Mouse (Mus musculus) heart, embryonic 12.5 days (tissue): Measurements from ENCODE around the gene Sarm1. TPM values are rescaled to one million over a fixed set of nuclear protein-coding genes. Genes with fewer than 3 reads are reported as not detected.

Experiments
- ATAC-seq: fragments of 200-750 bp; cut with Nextera tagmentation; 2 replicates; pipeline ENCODE4 v1.8.0; 2017; ENCODE audit warnings: moderate TSS enrichment, moderate library complexity; ENCODE audit not compliant: insufficient number of reproducible peaks, low FRiP score
- H3K27ac ChIP-seq: fragments of 300-500 bp; sonication (generic); 2 replicates; pipeline ENCODE4 v1.5.1; 2016; ENCODE audit warnings: mild to moderate bottlenecking, moderate library complexity; ENCODE audit not compliant: poor library complexity, severe bottlenecking
- H3K27me3 ChIP-seq: fragments of 300-500 bp; sonication (generic); replicated peaks from 2 replicates; pipeline ENCODE4 v1.6.1; 2016; ENCODE audit warnings: mild to moderate bottlenecking, moderate library complexity
- H3K36me3 ChIP-seq: fragments of 300-500 bp; sonication (generic); 2 replicates; pipeline ENCODE4 v1.6.1; 2016; ENCODE audit warnings: mild to moderate bottlenecking, moderate library complexity
- H3K4me1 ChIP-seq: fragments of 300-500 bp; sonication (generic); replicated peaks from 2 replicates; pipeline ENCODE4 v1.6.1; 2016; ENCODE audit warnings: mild to moderate bottlenecking
- H3K4me2 ChIP-seq: fragments of 300-500 bp; sonication (generic); 2 replicates; pipeline ENCODE4 v1.6.1; 2016; ENCODE audit warnings: mild to moderate bottlenecking, moderate library complexity
- H3K4me3 ChIP-seq: fragments of 300-500 bp; sonication (generic); 2 replicates; pipeline ENCODE4 v1.5.1; 2016; ENCODE audit warnings: mild to moderate bottlenecking
- H3K9ac ChIP-seq: fragments of 300-500 bp; sonication (generic); 2 replicates; pipeline ENCODE4 v1.6.1; 2016; ENCODE audit warnings: mild to moderate bottlenecking, moderate library complexity
- H3K9me3 ChIP-seq: fragments of 300-500 bp; sonication (generic); replicated peaks from 2 replicates; pipeline ENCODE4 v1.6.1; 2016; ENCODE audit warnings: mild to moderate bottlenecking, moderate library complexity
- WGBS: fragments of 180-500 bp; shearing (Covaris S2); methylation state at CpG from one replicate; pipeline ENCODE4 v1.1.7; 2016; 5-methylcytosine and 5-hydroxymethylcytosine counted together
- polyA plus RNA-seq: library from polyadenylated mRNA; unstranded; fragments of >200 nt; fragmentation: Nextera tagmentation; extraction: Ambion mirVana; gene quantifications from 2 replicates; pipeline ENCODE4 v1.2.1, GENCODE M21; 2016

Gene Sarm1
- polyA plus RNA-seq, 1 experiment from 2014 or later = 0.40 TPM

DNA sequence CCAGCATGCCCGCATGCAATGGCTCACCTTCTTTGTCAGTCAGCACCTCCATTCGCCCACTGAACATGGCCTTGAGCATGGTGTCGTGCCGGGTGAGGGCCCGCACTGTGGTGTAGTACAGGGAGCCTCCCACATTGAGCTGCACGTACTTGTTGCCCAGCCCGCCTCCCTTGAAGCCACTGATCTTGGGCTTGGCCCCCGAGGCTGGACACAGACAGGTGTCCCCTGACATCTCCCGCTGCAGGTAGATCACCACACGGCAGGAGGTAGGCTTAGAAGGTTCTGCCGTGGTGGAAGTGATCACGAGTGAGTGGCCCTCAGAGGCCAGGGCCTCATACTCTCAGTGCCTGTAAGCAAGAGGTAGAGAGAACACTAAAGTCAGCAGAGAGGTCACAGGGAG, 32.4 kb upstream of the Sarm1 start:
- peaks cover 60% of the 10 kb centered on the region for H3K36me3 ChIP-seq
- H3K9ac ChIP-seq = no peak overlapping the region
- no peak overlapping the region for H3K4me3 ChIP-seq
- H3K4me1 ChIP-seq = peaks cover 22% of the 10 kb centered on the region
- no peak for ATAC-seq
- peak overlapping the region; percentile 80 for H3K27ac ChIP-seq
- peak overlapping the region; percentile 8; the same call in 1 of the 2 replicates for H3K4me2 ChIP-seq
- H3K9me3 ChIP-seq = no peaks in the 10 kb centered on the region
- 87% methylated on average over 12 of the region's 12 CpGs for WGBS
- H3K27me3 ChIP-seq = no peaks in the 10 kb centered on the region

DNA sequence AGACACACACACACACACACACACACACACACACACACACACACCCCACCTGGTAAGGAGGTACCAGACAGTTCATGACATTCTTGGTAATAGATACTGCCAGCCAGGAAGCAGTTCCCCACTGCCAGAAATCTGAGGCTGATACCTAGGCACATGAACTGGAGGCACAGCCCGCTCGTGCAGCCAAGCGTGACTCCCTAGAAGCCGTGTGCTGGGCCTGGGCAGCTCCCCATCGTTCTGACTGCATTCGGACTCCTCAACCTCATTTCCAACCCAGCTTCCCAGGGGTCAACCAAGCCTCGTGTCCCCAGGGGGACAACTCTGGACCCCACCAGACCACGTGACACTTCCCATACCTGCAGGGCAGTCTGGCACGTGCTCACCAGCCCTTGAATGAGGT, 31.2 kb upstream of the Sarm1 start:
- no peak for ATAC-seq
- 92% methylated on average over 9 of the region's 9 CpGs for WGBS
- H3K9ac ChIP-seq = no peak overlapping the region
- H3K4me2 ChIP-seq = no peak overlapping the region
- peaks cover 13% of the 10 kb centered on the region; the same call in 1 of the 2 replicates for H3K4me1 ChIP-seq
- no peaks in the 10 kb centered on the region for H3K9me3 ChIP-seq
- no peak overlapping the region for H3K27ac ChIP-seq
- no peak overlapping the region for H3K4me3 ChIP-seq
- H3K36me3 ChIP-seq = peaks cover 73% of the 10 kb centered on the region
- no peaks in the 10 kb centered on the region for H3K27me3 ChIP-seq

GRCm38 (mm10) chr11:78524838-78525237, 27.3 kb upstream of the Sarm1 start:
- WGBS = 80% methylated on average over 2 of the region's 2 CpGs
- no peak for ATAC-seq
- H3K4me1 ChIP-seq = peaks cover under 1% of the 10 kb centered on the region; the same call in 1 of the 2 replicates
- H3K9me3 ChIP-seq = no peaks in the 10 kb centered on the region
- H3K27ac ChIP-seq = no peak overlapping the region
- peaks cover 99% of the 10 kb centered on the region for H3K36me3 ChIP-seq
- no peaks in the 10 kb centered on the region for H3K27me3 ChIP-seq
- no peak overlapping the region for H3K4me2 ChIP-seq
- H3K9ac ChIP-seq = no peak overlapping the region
- no peak overlapping the region for H3K4me3 ChIP-seq

DNA sequence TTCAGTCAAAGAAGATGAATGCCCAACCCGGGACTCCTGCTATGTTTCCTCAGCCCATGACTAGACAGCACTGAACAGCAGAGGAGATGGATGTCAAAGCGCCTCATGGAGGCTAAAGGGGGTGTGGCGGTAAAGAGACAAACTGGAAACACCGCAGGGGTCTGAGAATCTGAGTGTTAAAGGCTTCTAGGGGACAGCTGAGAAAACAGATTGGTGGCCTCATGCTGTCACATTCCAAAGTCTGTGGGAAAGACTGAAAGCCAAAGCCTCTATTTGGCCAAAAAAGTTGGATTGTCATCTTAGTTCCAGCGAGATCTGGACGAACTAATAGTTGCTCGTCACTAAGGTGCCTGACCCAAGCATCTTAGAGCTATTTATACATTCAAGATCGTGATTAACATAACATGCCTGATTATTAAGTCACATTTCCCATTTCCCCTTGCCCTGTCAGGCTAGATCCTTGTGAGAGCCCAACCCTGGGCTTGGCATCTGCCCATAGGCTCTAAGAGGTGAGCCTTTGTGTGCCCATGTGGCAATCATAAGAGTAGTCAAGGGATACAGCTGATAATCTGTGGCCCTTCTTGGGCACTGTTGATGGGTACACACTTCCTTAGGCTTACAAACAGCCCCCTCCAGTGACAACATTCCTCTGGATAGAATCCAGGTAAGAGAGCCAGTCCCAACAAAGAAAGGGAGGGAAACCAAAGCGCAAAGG, 25.8 kb upstream of the Sarm1 start:
- ATAC-seq = no peak
- no peaks in the 10 kb centered on the region for H3K4me1 ChIP-seq
- H3K9ac ChIP-seq = no peak overlapping the region
- no peaks in the 10 kb centered on the region for H3K27me3 ChIP-seq
- no peak overlapping the region for H3K4me2 ChIP-seq
- no peaks in the 10 kb centered on the region for H3K9me3 ChIP-seq
- no peak overlapping the region for H3K27ac ChIP-seq
- 84% methylated on average over 9 of the region's 9 CpGs for WGBS
- peaks cover 98% of the 10 kb centered on the region for H3K36me3 ChIP-seq
- H3K4me3 ChIP-seq = no peak overlapping the region

DNA sequence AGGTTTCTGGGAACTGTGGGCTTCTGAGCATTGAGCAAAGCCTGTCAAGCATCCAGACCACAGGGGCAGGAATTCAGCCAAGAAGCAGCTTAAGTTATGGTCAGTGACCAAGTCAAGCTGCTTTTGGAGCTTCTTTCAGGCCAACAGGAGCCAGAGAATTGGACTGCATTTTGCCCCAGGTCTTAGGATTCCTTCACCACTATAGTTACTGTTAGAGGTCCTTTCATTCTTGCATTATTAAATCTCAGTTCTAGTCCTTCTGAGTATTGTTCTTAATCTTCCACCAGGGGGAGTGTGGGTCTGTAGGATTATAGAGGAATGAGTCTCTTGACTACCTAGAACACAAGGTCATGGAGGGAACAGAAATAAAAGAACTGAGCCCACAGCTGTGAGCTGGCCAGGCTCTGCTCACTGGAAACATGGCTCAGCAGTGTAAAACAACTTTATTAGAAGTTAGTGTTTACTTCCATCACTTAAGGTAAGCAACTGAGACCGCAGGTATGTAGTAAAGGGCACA, 25.0 kb upstream of the Sarm1 start:
- ATAC-seq = no peak
- Histone ChIP-seq H3K4me3 (no peak overlapping the region), H3K36me3 (peaks cover 98% of the 10 kb centered on the region), H3K4me1 (no peaks in the 10 kb centered on the region), H3K27ac (no peak overlapping the region), H3K27me3 (no peaks in the 10 kb centered on the region), H3K9me3 (no peaks in the 10 kb centered on the region), H3K9ac (no peak overlapping the region), H3K4me2 (no peak overlapping the region)
- WGBS = 97% methylated on average over 1 of the region's 1 CpGs

DNA sequence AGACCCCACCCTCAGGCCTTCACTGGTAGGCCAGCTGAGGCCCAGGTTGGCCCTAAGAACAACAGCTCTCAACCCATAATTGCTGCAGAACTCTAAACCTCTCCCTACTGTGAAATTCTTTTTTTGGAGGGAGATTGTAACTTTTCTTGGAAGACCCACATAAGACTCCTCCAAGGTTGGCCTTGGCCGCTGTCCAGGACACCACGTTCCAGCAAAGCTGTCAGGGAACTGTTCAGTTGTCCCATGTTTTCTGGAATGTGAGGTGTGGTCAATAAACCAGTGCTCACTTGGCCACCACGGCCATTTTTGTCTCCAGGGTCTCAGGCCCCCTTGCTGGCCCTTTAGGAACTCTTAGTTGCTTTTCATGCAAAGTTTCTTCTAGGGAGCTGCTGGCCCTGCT, 24.3 kb upstream of the Sarm1 start:
- 86% methylated on average over 3 of the region's 3 CpGs for WGBS
- Histone ChIP-seq H3K9ac (no peak overlapping the region), H3K27ac (no peak overlapping the region), H3K4me1 (no peaks in the 10 kb centered on the region), H3K9me3 (no peaks in the 10 kb centered on the region), H3K36me3 (peaks cover 94% of the 10 kb centered on the region), H3K4me2 (no peak overlapping the region), H3K4me3 (no peak overlapping the region), H3K27me3 (no peaks in the 10 kb centered on the region)
- no peak for ATAC-seq

DNA sequence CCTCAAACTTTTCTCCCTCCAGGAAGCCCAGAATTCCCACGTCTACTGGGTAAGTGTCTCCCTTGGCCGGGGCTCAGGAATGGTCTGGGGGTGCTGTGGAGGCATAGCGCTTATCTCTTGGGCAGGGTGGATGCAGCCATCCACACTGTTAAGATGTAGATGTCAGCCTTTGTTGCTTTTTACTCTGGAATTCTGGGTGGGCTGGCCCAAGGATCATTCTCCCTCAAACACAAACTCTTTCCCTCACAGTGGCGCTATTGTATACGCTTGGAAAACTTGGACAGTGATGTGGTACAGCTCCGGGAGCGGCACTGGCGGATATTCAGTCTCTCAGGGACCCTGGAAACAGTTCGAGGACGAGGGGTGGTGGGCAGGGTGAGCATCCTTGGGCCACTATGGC, 21.4 kb upstream of the Sarm1 start:
- no peak for ATAC-seq
- Histone ChIP-seq H3K4me2 (no peak overlapping the region), H3K4me3 (no peak overlapping the region), H3K36me3 (peaks cover 93% of the 10 kb centered on the region), H3K9ac (no peak overlapping the region), H3K9me3 (no peaks in the 10 kb centered on the region), H3K4me1 (no peaks in the 10 kb centered on the region), H3K27me3 (no peaks in the 10 kb centered on the region), H3K27ac (no peak overlapping the region)
- WGBS = 90% methylated on average over 10 of the region's 10 CpGs

DNA sequence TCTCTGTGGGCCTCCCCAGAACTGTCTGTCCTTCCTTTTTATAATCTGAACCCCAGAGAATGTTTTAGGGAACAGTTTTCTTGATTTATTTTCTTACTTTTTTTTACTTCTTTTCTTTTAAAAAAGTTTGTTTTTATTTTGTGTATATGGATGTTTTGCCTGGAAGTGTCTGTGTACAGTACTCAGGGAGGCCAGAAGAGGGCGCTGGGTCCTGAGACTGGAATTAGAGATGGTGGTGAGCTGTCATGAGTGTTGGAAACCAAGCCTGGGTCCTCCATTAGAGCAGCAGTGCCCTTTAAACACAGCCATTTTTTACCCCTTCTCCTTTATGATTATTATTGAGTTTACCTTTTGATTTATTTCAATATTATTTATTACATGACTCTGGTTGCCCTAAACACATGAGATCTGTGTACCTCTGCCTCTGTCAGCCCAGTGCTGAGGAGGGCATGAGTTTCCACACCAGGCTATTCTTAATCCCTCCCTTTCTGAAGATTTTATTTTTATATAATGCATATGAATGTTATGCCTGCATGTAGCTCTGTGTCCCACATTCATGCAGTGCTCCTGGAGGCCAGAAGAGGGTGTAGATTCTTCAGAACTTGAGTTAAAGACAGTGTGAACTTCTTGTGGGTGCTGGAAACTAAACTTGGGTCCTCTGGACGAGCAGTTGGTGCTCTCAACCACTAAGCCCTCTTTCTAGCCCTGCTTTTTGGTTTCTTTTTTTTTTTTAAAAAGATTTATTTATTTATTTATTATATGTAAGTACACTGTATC, 18.2 kb upstream of the Sarm1 start:
- Histone ChIP-seq H3K36me3 (peaks cover 66% of the 10 kb centered on the region), H3K4me2 (no peak overlapping the region), H3K27ac (no peak overlapping the region), H3K9ac (no peak overlapping the region), H3K4me1 (peaks cover 14% of the 10 kb centered on the region), H3K9me3 (no peaks in the 10 kb centered on the region), H3K27me3 (no peaks in the 10 kb centered on the region), H3K4me3 (no peak overlapping the region)
- no peak for ATAC-seq
- 71% methylated on average over 2 of the region's 2 CpGs for WGBS

GRCm38 (mm10) chr11:78513106-78513790, 15.7 kb upstream of the Sarm1 start:
- no peak for ATAC-seq
- peak overlapping the region; percentile 92 for H3K9ac ChIP-seq

GRCm38 (mm10) chr11:78512025-78512957, 14.7 kb upstream of the Sarm1 start, which contains the start of the genes Tmem199 and Poldip2:
TSS of gene Tmem199 (minus strand) at chr11:78512172.
TSS of gene Poldip2 (plus strand) at chr11:78512193.
- H3K4me3 ChIP-seq = peak within 1 kb of the TSS; percentile 81
- peaks cover 14% of the 10 kb centered on the region for H3K4me1 ChIP-seq
- peaks cover 62% of the 10 kb centered on the region for H3K36me3 ChIP-seq
- H3K27me3 ChIP-seq = no peaks in the 10 kb centered on the region
- H3K9me3 ChIP-seq = no peaks in the 10 kb centered on the region
- H3K9ac ChIP-seq = peak within 1 kb of the TSS; percentile 92
- ATAC-seq = peak; percentile 98
- peak within 1 kb of the TSS; percentile 79 for H3K4me2 ChIP-seq
- peak within 1 kb of the TSS; percentile 73 for H3K27ac ChIP-seq
- WGBS = under 1% methylated on average over 67 of the region's 67 CpGs

More at GRCm38 (mm10) chr11:78513106-78513790, 15.7 kb upstream of the Sarm1 start:
- Histone ChIP-seq H3K27ac (no peak overlapping the region), H3K36me3 (peaks cover 62% of the 10 kb centered on the region), H3K4me1 (peaks cover 14% of the 10 kb centered on the region), H3K27me3 (no peaks in the 10 kb centered on the region), H3K4me3 (peak overlapping the region; percentile 81), H3K9me3 (no peaks in the 10 kb centered on the region), H3K4me2 (peak overlapping the region; percentile 79)
- whole genome bisulfite sequencing = 78% methylated on average over 3 of the region's 3 CpGs
